Mouse (Mus musculus) liver, postnatal 0 days (tissue): ENCODE results near the gene Ppil2. TPM values are rescaled to one million over a fixed set of nuclear protein-coding genes. Genes with fewer than 3 reads are reported as not detected.

Experiments used
- ATAC-seq: fragments of 200-750 bp; cut with Nextera tagmentation; 2 replicates; pipeline ENCODE4 v1.8.0; 2017; ENCODE audit warnings: mild to moderate bottlenecking, moderate library complexity
- DNase-seq: peaks from one replicate; pipeline ENCODE4 v3.0.0-alpha.2; 2016
- H3K27ac ChIP-seq: fragments of 300-500 bp; sonication (generic); 2 replicates; pipeline ENCODE4 v1.5.1; 2014; ENCODE audit warnings: antibody characterized with exemption, moderate library complexity, mild to moderate bottlenecking, low read depth
- H3K27me3 ChIP-seq: fragments of 300-500 bp; sonication (generic); 2 replicates; pipeline ENCODE4 v1.6.1; 2014; ENCODE audit warnings: low read length, control low read depth, mixed read lengths; ENCODE audit not compliant: insufficient read depth
- H3K36me3 ChIP-seq: fragments of 300-500 bp; sonication (generic); replicated peaks from 2 replicates; pipeline ENCODE4 v1.6.1; 2014; ENCODE audit warnings: mild to moderate bottlenecking, control low read depth, low read length, moderate library complexity, mixed read lengths; ENCODE audit not compliant: insufficient read depth
- H3K4me1 ChIP-seq: fragments of 300-500 bp; sonication (generic); 2 replicates; pipeline ENCODE4 v1.6.1; 2014; ENCODE audit warnings: antibody characterized with exemption, mild to moderate bottlenecking, control low read depth; ENCODE audit not compliant: insufficient read depth
- H3K4me2 ChIP-seq: fragments of 300-500 bp; sonication (generic); 2 replicates; pipeline ENCODE4 v1.6.1; 2014; ENCODE audit warnings: low read depth, mild to moderate bottlenecking, low read length, moderate library complexity, mixed read lengths
- H3K4me3 ChIP-seq: fragments of 300-500 bp; sonication (generic); 2 replicates; pipeline ENCODE4 v1.5.1; 2014; ENCODE audit warnings: low read depth, low read length
- H3K9ac ChIP-seq: fragments of 300-500 bp; sonication (generic); replicated peaks from 2 replicates; pipeline ENCODE4 v1.6.1; 2014; ENCODE audit warnings: mild to moderate bottlenecking, moderate library complexity
- H3K9me3 ChIP-seq: fragments of 300-500 bp; sonication (generic); 2 replicates; pipeline ENCODE4 v1.6.1; 2016; ENCODE audit warnings: mild to moderate bottlenecking, control low read depth, low read length, mixed read lengths
- CTCF ChIP-seq: sonication (generic); IDR thresholded peaks from 2 replicates; pipeline ENCODE4 v1.5.1; 2016; ENCODE audit warnings: antibody characterized with exemption, low read depth
- EP300 ChIP-seq: IDR thresholded peaks from 2 replicates; pipeline ENCODE4 v1.6.1; 2016; ENCODE audit warnings: antibody characterized with exemption, low read depth, mild to moderate bottlenecking
- WGBS: fragments of 180-500 bp; shearing (Covaris S2); extraction: QIAGEN DNeasy Blood & Tissue Kit; methylation state at CpG from one replicate; pipeline ENCODE4 v1.1.7; 2014; ENCODE audit not compliant: insufficient replicate concordance; 5-methylcytosine and 5-hydroxymethylcytosine counted together
- polyA plus RNA-seq: library from polyadenylated mRNA; unstranded; fragments of >200 nt; fragmentation: Nextera tagmentation; extraction: Ambion mirVana; gene quantifications from 2 replicates; pipeline ENCODE4 v1.2.1, GENCODE M21; 2015

Ppil2 gene
- polyA plus RNA-seq, 1 experiment from 2014 or later = 32.6 TPM

GRCm38 (mm10) chr16:17086241-17086640 lies 24.8 kb downstream of the Ppil2 start:
- H3K9me3 ChIP-seq = no peaks in the 10 kb centered on the region
- no peak overlapping the region for H3K27ac ChIP-seq
- H3K4me3 ChIP-seq = no peak overlapping the region
- H3K9ac ChIP-seq = no peak overlapping the region
- no peak overlapping the region for H3K4me2 ChIP-seq
- H3K4me1 ChIP-seq = no peaks in the 10 kb centered on the region
- H3K27me3 ChIP-seq = no peaks in the 10 kb centered on the region
- DNase-seq = no peak
- ATAC-seq = no peak
- no peak for TF ChIP-seq CTCF
- no peak for TF ChIP-seq EP300
- 71% methylated on average over 3 of the region's 3 CpGs for WGBS
- peaks cover 70% of the 10 kb centered on the region for H3K36me3 ChIP-seq

GRCm38 (mm10) chr16:17085636-17086035 lies 25.4 kb downstream of the Ppil2 start:
- no peak for ATAC-seq
- no peak for DNase-seq
- 70% methylated on average over 4 of the region's 4 CpGs for WGBS

GRCm38 (mm10) chr16:17082121-17082792 lies 28.8 kb downstream of the Ppil2 start:
- Histone ChIP-seq H3K4me1 (no peaks in the 10 kb centered on the region), H3K4me3 (no peak overlapping the region), H3K4me2 (no peak overlapping the region), H3K36me3 (peaks cover 31% of the 10 kb centered on the region), H3K27ac (no peak overlapping the region), H3K27me3 (no peaks in the 10 kb centered on the region), H3K9me3 (no peaks in the 10 kb centered on the region), H3K9ac (no peak overlapping the region)
- DNase-seq (no peak), ATAC-seq (no peak)
- WGBS = 81% methylated on average over 6 of the region's 6 CpGs
- TF ChIP-seq EP300 = no peak
- no peak for TF ChIP-seq CTCF

More at GRCm38 (mm10) chr16:17085636-17086035, 25.4 kb downstream of the Ppil2 start:
- Histone ChIP-seq H3K36me3 (peaks cover 64% of the 10 kb centered on the region), H3K4me3 (no peak overlapping the region), H3K4me2 (no peak overlapping the region), H3K4me1 (no peaks in the 10 kb centered on the region), H3K9me3 (no peaks in the 10 kb centered on the region), H3K27ac (peak overlapping the region; percentile 16; the same call in 1 of the 2 replicates), H3K9ac (no peak overlapping the region), H3K27me3 (no peaks in the 10 kb centered on the region)
- TF ChIP-seq CTCF = no peak
- no peak for TF ChIP-seq EP300

GRCm38 (mm10) chr16:17078101-17078500 lies 33.0 kb downstream of the Ppil2 start:
- Histone ChIP-seq H3K27me3 (no peaks in the 10 kb centered on the region), H3K4me1 (no peaks in the 10 kb centered on the region), H3K9me3 (no peaks in the 10 kb centered on the region), H3K4me2 (no peak overlapping the region), H3K4me3 (no peak overlapping the region), H3K9ac (no peak overlapping the region), H3K36me3 (0 out of 2 replicates have a peak, but pooled peaks cover 3% of the 10 kb centered on the region), H3K27ac (no peak overlapping the region)
- TF ChIP-seq EP300 = no peak
- TF ChIP-seq CTCF = no peak
- 81% methylated on average over 7 of the region's 7 CpGs for WGBS
- no peak for DNase-seq
- ATAC-seq = no peak

GRCm38 (mm10) chr16:17076869-17077268 lies 34.2 kb downstream of the Ppil2 start:
- H3K27ac ChIP-seq = no peak overlapping the region
- no peaks in the 10 kb centered on the region for H3K9me3 ChIP-seq
- no peak overlapping the region for H3K4me2 ChIP-seq
- H3K36me3 ChIP-seq = no peaks in the 10 kb centered on the region
- DNase-seq (no peak), ATAC-seq (no peak)
- H3K27me3 ChIP-seq = no peaks in the 10 kb centered on the region
- peak; percentile 19; the same call in 1 of the 2 replicates for TF ChIP-seq CTCF
- TF ChIP-seq EP300 = no peak
- H3K9ac ChIP-seq = no peak overlapping the region
- H3K4me1 ChIP-seq = no peaks in the 10 kb centered on the region
- H3K4me3 ChIP-seq = no peak overlapping the region

GRCm38 (mm10) chr16:17076301-17076700 lies 34.8 kb downstream of the Ppil2 start:
- no peaks in the 10 kb centered on the region for H3K36me3 ChIP-seq
- H3K4me3 ChIP-seq = no peak overlapping the region
- H3K4me2 ChIP-seq = no peak overlapping the region
- H3K27me3 ChIP-seq = no peaks in the 10 kb centered on the region
- H3K9me3 ChIP-seq = no peaks in the 10 kb centered on the region
- no peak for DNase-seq
- TF ChIP-seq CTCF (peak; percentile 23; the same call in 1 of the 2 replicates), EP300 (no peak)
- no peaks in the 10 kb centered on the region for H3K4me1 ChIP-seq
- no peak overlapping the region for H3K27ac ChIP-seq
- H3K9ac ChIP-seq = no peak overlapping the region
- 81% methylated on average over 2 of the region's 2 CpGs for WGBS
- ATAC-seq = no peak

- no peak for TF ChIP-seq CTCF
- no peak for TF ChIP-seq EP300
- ATAC-seq (no peak), DNase-seq (no peak)
- no peak overlapping the region for H3K4me2 ChIP-seq
- no peak overlapping the region for H3K4me3 ChIP-seq
- no peak overlapping the region for H3K27ac ChIP-seq
- no peaks in the 10 kb centered on the region for H3K4me1 ChIP-seq
- no peaks in the 10 kb centered on the region for H3K36me3 ChIP-seq
- H3K27me3 ChIP-seq = no peaks in the 10 kb centered on the region
- H3K9ac ChIP-seq = no peak overlapping the region
- 84% methylated on average over 7 of the region's 7 CpGs for WGBS
- no peaks in the 10 kb centered on the region for H3K9me3 ChIP-seq
These were observed 38.1 kb downstream of the Ppil2 start for GRCm38 (mm10) chr16:17073000-17073399.
